Mouse (Mus musculus) midbrain, embryonic 15.5 days (tissue): ENCODE results near the gene Scaf4. TPM values are rescaled to one million over a fixed set of nuclear protein-coding genes. Genes with fewer than 3 reads are reported as not detected.

Source experiments
- ATAC-seq: fragments of 200-750 bp; cut with Nextera tagmentation; replicated peaks from 2 replicates; pipeline ENCODE4 v1.8.0; 2017; ENCODE audit warnings: moderate TSS enrichment
- H3K27ac ChIP-seq: fragments of 300-500 bp; sonication (generic); 2 replicates; pipeline ENCODE4 v1.5.1; 2015; ENCODE audit warnings: mild to moderate bottlenecking, inconsistent platforms
- H3K27me3 ChIP-seq: fragments of 300-500 bp; sonication (generic); replicated peaks from 2 replicates; pipeline ENCODE4 v1.6.1; 2015; ENCODE audit warnings: inconsistent platforms
- H3K36me3 ChIP-seq: fragments of 300-500 bp; sonication (generic); replicated peaks from 2 replicates; pipeline ENCODE4 v1.6.1; 2015; ENCODE audit warnings: inconsistent platforms
- H3K4me1 ChIP-seq: fragments of 300-500 bp; sonication (generic); 2 replicates; pipeline ENCODE4 v1.6.1; 2015; ENCODE audit warnings: inconsistent platforms
- H3K4me2 ChIP-seq: fragments of 300-500 bp; sonication (generic); 2 replicates; pipeline ENCODE4 v1.6.1; 2015; ENCODE audit warnings: inconsistent platforms, mild to moderate bottlenecking, moderate library complexity
- H3K4me3 ChIP-seq: fragments of 300-500 bp; sonication (generic); 2 replicates; pipeline ENCODE4 v1.5.1; 2015; ENCODE audit warnings: mild to moderate bottlenecking, inconsistent platforms
- H3K9ac ChIP-seq: fragments of 300-500 bp; sonication (generic); 2 replicates; pipeline ENCODE4 v1.6.1; 2015; ENCODE audit warnings: mild to moderate bottlenecking, inconsistent platforms
- H3K9me3 ChIP-seq: fragments of 300-500 bp; sonication (generic); 2 replicates; pipeline ENCODE4 v1.6.1; 2016; ENCODE audit warnings: inconsistent platforms
- WGBS: fragments of 180-500 bp; shearing (Covaris S2); methylation state at CpG from one replicate; pipeline ENCODE4 v1.1.7; 2015; ENCODE audit warnings: mixed read lengths; 5-methylcytosine and 5-hydroxymethylcytosine counted together
- polyA plus RNA-seq: library from polyadenylated mRNA; unstranded; fragments of >200 nt; fragmentation: Nextera tagmentation; extraction: Ambion mirVana; gene quantifications from 2 replicates; pipeline ENCODE4 v1.2.1, GENCODE M21; 2015

The Scaf4 gene
- polyA plus RNA-seq, 1 experiment from 2014 or later = 30.1 TPM

GRCm38 (mm10) chr16:90283266-90283904, 918 bp downstream of the Scaf4 start:
- peak; percentile 18 for ATAC-seq
- H3K4me1 ChIP-seq = peaks cover 46% of the 10 kb centered on the region
- H3K27ac ChIP-seq = peak overlapping the region; percentile 92
- H3K36me3 ChIP-seq = no peaks in the 10 kb centered on the region
- peak overlapping the region; percentile 87 for H3K9ac ChIP-seq
- under 1% methylated on average over 53 of the region's 53 CpGs for WGBS
- H3K9me3 ChIP-seq = no peaks in the 10 kb centered on the region
- H3K4me3 ChIP-seq = peak overlapping the region; percentile 88
- peak overlapping the region; percentile 90 for H3K4me2 ChIP-seq
- no peaks in the 10 kb centered on the region; the same call in 1 of the 2 replicates for H3K27me3 ChIP-seq

- Histone ChIP-seq H3K9ac (peak overlapping the region; percentile 87), H3K4me3 (peak overlapping the region; percentile 88), H3K4me1 (peaks cover 46% of the 10 kb centered on the region), H3K27ac (no peak overlapping the region), H3K27me3 (no peaks in the 10 kb centered on the region; the same call in 1 of the 2 replicates), H3K9me3 (no peaks in the 10 kb centered on the region), H3K36me3 (no peaks in the 10 kb centered on the region), H3K4me2 (peak overlapping the region; percentile 90)
- no peak for ATAC-seq
- 32% methylated on average over 14 of the region's 14 CpGs for WGBS
Measured at GRCm38 (mm10) chr16:90282620-90283265, 1.6 kb downstream of the Scaf4 start.

GRCm38 (mm10) chr16:90281406-90281805, 2.9 kb downstream of the Scaf4 start:
- H3K9ac ChIP-seq = no peak overlapping the region
- no peak overlapping the region for H3K4me3 ChIP-seq
- no peaks in the 10 kb centered on the region for H3K36me3 ChIP-seq
- no peaks in the 10 kb centered on the region for H3K9me3 ChIP-seq
- ATAC-seq = no peak
- no peak overlapping the region for H3K27ac ChIP-seq
- no peak overlapping the region for H3K4me2 ChIP-seq
- no peaks in the 10 kb centered on the region; the same call in 1 of the 2 replicates for H3K27me3 ChIP-seq
- 92% methylated on average over 9 of the region's 9 CpGs for WGBS
- peaks cover 46% of the 10 kb centered on the region for H3K4me1 ChIP-seq

GRCm38 (mm10) chr16:90280989-90281388, 3.3 kb downstream of the Scaf4 start:
- Histone ChIP-seq H3K4me3 (no peak overlapping the region), H3K27me3 (no peaks in the 10 kb centered on the region; the same call in 1 of the 2 replicates), H3K9me3 (no peaks in the 10 kb centered on the region), H3K36me3 (no peaks in the 10 kb centered on the region), H3K9ac (no peak overlapping the region), H3K4me1 (peaks cover 46% of the 10 kb centered on the region), H3K4me2 (no peak overlapping the region), H3K27ac (no peak overlapping the region)
- WGBS = 87% methylated on average over 5 of the region's 5 CpGs
- no peak for ATAC-seq

- Histone ChIP-seq H3K36me3 (no peaks in the 10 kb centered on the region), H3K27ac (no peak overlapping the region), H3K4me2 (no peak overlapping the region), H3K27me3 (no peaks in the 10 kb centered on the region; the same call in 1 of the 2 replicates), H3K9ac (no peak overlapping the region), H3K4me3 (no peak overlapping the region), H3K4me1 (peaks cover 46% of the 10 kb centered on the region), H3K9me3 (no peaks in the 10 kb centered on the region)
- 71% methylated on average over 2 of the region's 2 CpGs for WGBS
- no peak for ATAC-seq
Measured at GRCm38 (mm10) chr16:90280515-90280914, 3.8 kb downstream of the Scaf4 start.

GRCm38 (mm10) chr16:90279058-90279457, 5.2 kb downstream of the Scaf4 start:
- 66% methylated on average over 6 of the region's 6 CpGs for WGBS
- H3K9me3 ChIP-seq = no peaks in the 10 kb centered on the region
- peaks cover 40% of the 10 kb centered on the region for H3K4me1 ChIP-seq
- H3K4me2 ChIP-seq = no peak overlapping the region
- H3K27ac ChIP-seq = no peak overlapping the region
- ATAC-seq = no peak
- H3K9ac ChIP-seq = no peak overlapping the region
- no peaks in the 10 kb centered on the region for H3K36me3 ChIP-seq
- H3K4me3 ChIP-seq = no peak overlapping the region
- no peaks in the 10 kb centered on the region for H3K27me3 ChIP-seq

GRCm38 (mm10) chr16:90275521-90275920, 8.8 kb downstream of the Scaf4 start:
- peaks cover 13% of the 10 kb centered on the region for H3K4me1 ChIP-seq
- no peaks in the 10 kb centered on the region for H3K27me3 ChIP-seq
- 90% methylated on average over 6 of the region's 6 CpGs for WGBS
- no peak for ATAC-seq
- H3K27ac ChIP-seq = no peak overlapping the region
- no peaks in the 10 kb centered on the region for H3K9me3 ChIP-seq
- H3K4me3 ChIP-seq = no peak overlapping the region
- H3K36me3 ChIP-seq = no peaks in the 10 kb centered on the region
- no peak overlapping the region for H3K4me2 ChIP-seq
- no peak overlapping the region for H3K9ac ChIP-seq

- Histone ChIP-seq H3K4me3 (no peak overlapping the region), H3K36me3 (peaks cover 3% of the 10 kb centered on the region; the same call in 1 of the 2 replicates), H3K9me3 (no peaks in the 10 kb centered on the region), H3K4me1 (no peaks in the 10 kb centered on the region; the same call in 1 of the 2 replicates), H3K27ac (no peak overlapping the region), H3K27me3 (no peaks in the 10 kb centered on the region), H3K9ac (no peak overlapping the region), H3K4me2 (no peak overlapping the region)
- ATAC-seq = no peak
- WGBS = 33% methylated on average over 1 of the region's 1 CpGs
Measured at GRCm38 (mm10) chr16:90266581-90266980, 17.7 kb downstream of the Scaf4 start.

- no peak overlapping the region for H3K9ac ChIP-seq
- WGBS = 83% methylated on average over 1 of the region's 1 CpGs
- no peak for ATAC-seq
- no peaks in the 10 kb centered on the region for H3K9me3 ChIP-seq
- H3K36me3 ChIP-seq = peaks cover 4% of the 10 kb centered on the region; the same call in 1 of the 2 replicates
- H3K27ac ChIP-seq = no peak overlapping the region
- no peaks in the 10 kb centered on the region for H3K27me3 ChIP-seq
- H3K4me3 ChIP-seq = no peak overlapping the region
- no peak overlapping the region for H3K4me2 ChIP-seq
- no peaks in the 10 kb centered on the region; the same call in 1 of the 2 replicates for H3K4me1 ChIP-seq
Measured at GRCm38 (mm10) chr16:90265106-90265505, 19.2 kb downstream of the Scaf4 start.

- Histone ChIP-seq H3K27ac (no peak overlapping the region), H3K4me3 (no peak overlapping the region), H3K9me3 (no peaks in the 10 kb centered on the region), H3K27me3 (no peaks in the 10 kb centered on the region), H3K9ac (no peak overlapping the region), H3K36me3 (peaks cover 8% of the 10 kb centered on the region; the same call in 1 of the 2 replicates), H3K4me2 (no peak overlapping the region), H3K4me1 (no peaks in the 10 kb centered on the region; the same call in 1 of the 2 replicates)
- ATAC-seq = no peak
- 57% methylated on average over 5 of the region's 5 CpGs for WGBS
Measured at GRCm38 (mm10) chr16:90264021-90264420, 20.3 kb downstream of the Scaf4 start.

- H3K4me1 ChIP-seq = no peaks in the 10 kb centered on the region
- H3K4me3 ChIP-seq = no peak overlapping the region
- H3K9ac ChIP-seq = no peak overlapping the region
- no peak overlapping the region for H3K4me2 ChIP-seq
- peaks cover 8% of the 10 kb centered on the region; the same call in 1 of the 2 replicates for H3K36me3 ChIP-seq
- ATAC-seq = no peak
- H3K27ac ChIP-seq = no peak overlapping the region
- H3K9me3 ChIP-seq = no peaks in the 10 kb centered on the region
- 95% methylated on average over 2 of the region's 2 CpGs for WGBS
- no peaks in the 10 kb centered on the region for H3K27me3 ChIP-seq
Measured at GRCm38 (mm10) chr16:90261791-90262190, 22.5 kb downstream of the Scaf4 start.

- H3K4me1 ChIP-seq = no peaks in the 10 kb centered on the region
- ATAC-seq = no peak
- no peaks in the 10 kb centered on the region for H3K9me3 ChIP-seq
- WGBS = 96% methylated on average over 4 of the region's 4 CpGs
- peaks cover 12% of the 10 kb centered on the region; the same call in 1 of the 2 replicates for H3K36me3 ChIP-seq
- H3K4me2 ChIP-seq = no peak overlapping the region
- no peak overlapping the region for H3K27ac ChIP-seq
- no peak overlapping the region for H3K9ac ChIP-seq
- no peak overlapping the region for H3K4me3 ChIP-seq
- H3K27me3 ChIP-seq = no peaks in the 10 kb centered on the region
Measured at GRCm38 (mm10) chr16:90260097-90260496, 24.2 kb downstream of the Scaf4 start.
